Mouse (Mus musculus) olfactory bulb, adult 2 months (tissue): ENCODE data around the gene Elovl6.

Experiments
- CTCF ChIP-seq: fragments of 200-500 bp; IDR thresholded peaks from 2 replicates; pipeline ENCODE4 v1.5.1; 2012; ENCODE audit warnings: low read depth, mild to moderate bottlenecking, low read length, moderate library complexity; ENCODE audit not compliant: insufficient read depth
- POLR2A ChIP-seq: fragments of 200-500 bp; IDR thresholded peaks from 2 replicates; pipeline ENCODE4 v1.6.1; 2012; ENCODE audit warnings: mild to moderate bottlenecking, low read depth, low read length, moderate library complexity; ENCODE audit not compliant: insufficient read depth

- TF ChIP-seq CTCF (no peak), POLR2A (no peak)
These were observed 58.5 kb downstream of the Elovl6 start for GRCm38 (mm10) chr3:129590548-129591226.
